Mouse (Mus musculus) embryonic facial prominence, embryonic 14.5 days (tissue): ENCODE measurements around the gene Ash1l. TPM values are rescaled to one million over a fixed set of nuclear protein-coding genes. Genes with fewer than 3 reads are reported as not detected.

Experiments
- ATAC-seq: fragments of 200-750 bp; cut with Nextera tagmentation; 2 replicates; pipeline ENCODE4 v1.8.0; 2017; ENCODE audit warnings: low read depth, moderate number of reproducible peaks, moderate TSS enrichment
- DNase-seq: peaks from one replicate; pipeline ENCODE4 v3.0.0-alpha.2; 2015; ENCODE audit warnings: low spot score
- H3K27ac ChIP-seq: fragments of 300-500 bp; sonication (generic); replicated peaks from 2 replicates; pipeline ENCODE4 v1.5.1; 2014; ENCODE audit warnings: low read depth, mild to moderate bottlenecking, low read length, moderate library complexity
- H3K27me3 ChIP-seq: fragments of 300-500 bp; sonication (generic); replicated peaks from 2 replicates; pipeline ENCODE4 v1.6.1; 2014; ENCODE audit warnings: low read length; ENCODE audit not compliant: control insufficient read depth, insufficient read depth
- H3K36me3 ChIP-seq: fragments of 300-500 bp; sonication (generic); 2 replicates; pipeline ENCODE4 v1.6.1; 2014; ENCODE audit warnings: low read length, mixed read lengths; ENCODE audit not compliant: control insufficient read depth, insufficient read depth
- H3K4me1 ChIP-seq: fragments of 300-500 bp; sonication (generic); 2 replicates; pipeline ENCODE4 v1.6.1; 2014; ENCODE audit warnings: antibody characterized with exemption, low read length; ENCODE audit not compliant: control insufficient read depth, insufficient read depth
- H3K4me2 ChIP-seq: fragments of 300-500 bp; sonication (generic); 2 replicates; pipeline ENCODE4 v1.6.1; 2014; ENCODE audit warnings: low read depth, mild to moderate bottlenecking, low read length, moderate library complexity, mixed read lengths
- H3K4me3 ChIP-seq: fragments of 300-500 bp; sonication (generic); 2 replicates; pipeline ENCODE4 v1.5.1; 2014; ENCODE audit warnings: low read depth, mild to moderate bottlenecking, low read length
- H3K9ac ChIP-seq: fragments of 300-500 bp; sonication (generic); 2 replicates; pipeline ENCODE4 v1.6.1; 2014; ENCODE audit warnings: low read depth, mild to moderate bottlenecking, low read length, moderate library complexity, mixed read lengths
- H3K9me3 ChIP-seq: fragments of 300-500 bp; sonication (generic); 2 replicates; pipeline ENCODE4 v1.6.1; 2016; ENCODE audit warnings: low read length; ENCODE audit not compliant: control insufficient read depth
- WGBS: fragments of 180-500 bp; shearing (Covaris S2); extraction: QIAGEN DNeasy Blood & Tissue Kit; methylation state at CpG from one replicate; pipeline ENCODE4 v1.1.7; 2014; 5-methylcytosine and 5-hydroxymethylcytosine counted together
- polyA plus RNA-seq: library from polyadenylated mRNA; unstranded; fragments of >200 nt; fragmentation: Nextera tagmentation; extraction: Ambion mirVana; gene quantifications from 2 replicates; pipeline ENCODE4 v1.2.1, GENCODE M21; 2014

Gene Ash1l
- polyA plus RNA-seq: 19.8 and 21.4 TPM in 2 replicates

DNA sequence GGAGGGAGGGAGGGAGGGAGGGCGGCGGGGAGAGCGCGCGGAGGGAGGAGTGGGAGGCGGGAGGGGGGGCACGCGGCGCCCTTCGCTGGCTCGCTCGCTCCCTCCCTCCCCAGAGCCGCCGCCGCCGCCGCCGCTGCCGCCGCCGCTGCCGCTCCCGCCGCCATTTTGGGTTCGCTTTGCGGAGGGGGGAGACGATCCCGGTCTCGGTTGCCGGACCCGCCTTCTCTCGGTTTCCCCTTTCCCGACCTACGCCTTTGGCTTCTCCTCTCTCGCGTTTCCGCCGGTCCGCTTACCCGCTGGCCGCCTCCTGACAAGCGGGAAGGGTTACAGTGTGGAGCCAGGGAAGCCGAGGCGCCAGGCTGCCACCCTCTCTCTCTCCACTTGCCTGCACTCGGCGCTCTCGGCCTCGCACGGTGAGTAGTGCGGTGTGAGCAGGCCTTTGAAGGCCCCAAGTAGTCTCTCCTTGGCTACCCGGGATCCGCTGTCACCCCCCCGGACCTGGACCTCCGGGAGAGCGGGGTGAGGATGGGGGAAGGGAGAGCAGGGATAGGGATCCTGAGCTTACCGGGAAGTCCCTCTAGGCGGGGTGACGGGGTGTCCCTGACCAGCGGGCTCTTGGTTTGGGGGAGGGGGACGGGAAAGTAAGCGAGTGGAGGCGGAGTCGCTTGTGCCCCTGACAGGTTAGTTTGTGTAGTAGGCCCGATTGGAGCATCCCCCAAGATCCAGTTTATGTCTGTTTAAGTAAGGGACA is at the start of gene Ash1l, which contains the start of gene Dap3:
Ash1l (plus strand) TSS at position 47 of the 751 bp plus-strand sequence.
Dap3 (minus strand) TSS at position 606 of the 751 bp plus-strand sequence.
- H3K27me3 ChIP-seq: no peaks in the 10 kb centered on the region
- peak within 1 kb of the TSS; percentile 83 for H3K4me2 ChIP-seq
- peak; percentile 82 for DNase-seq
- peaks cover 11% of the 10 kb centered on the region for H3K4me1 ChIP-seq
- WGBS: 0% methylated on average over 15 of the region's 64 CpGs
- peak within 1 kb of the TSS; percentile 82 for H3K4me3 ChIP-seq
- peak; percentile 84 for ATAC-seq
- H3K36me3 ChIP-seq: no peaks in the 10 kb centered on the region
- peak within 1 kb of the TSS; percentile 95 for H3K9ac ChIP-seq
- peak within 1 kb of the TSS; percentile 99 for H3K27ac ChIP-seq
- no peaks in the 10 kb centered on the region for H3K9me3 ChIP-seq

DNA sequence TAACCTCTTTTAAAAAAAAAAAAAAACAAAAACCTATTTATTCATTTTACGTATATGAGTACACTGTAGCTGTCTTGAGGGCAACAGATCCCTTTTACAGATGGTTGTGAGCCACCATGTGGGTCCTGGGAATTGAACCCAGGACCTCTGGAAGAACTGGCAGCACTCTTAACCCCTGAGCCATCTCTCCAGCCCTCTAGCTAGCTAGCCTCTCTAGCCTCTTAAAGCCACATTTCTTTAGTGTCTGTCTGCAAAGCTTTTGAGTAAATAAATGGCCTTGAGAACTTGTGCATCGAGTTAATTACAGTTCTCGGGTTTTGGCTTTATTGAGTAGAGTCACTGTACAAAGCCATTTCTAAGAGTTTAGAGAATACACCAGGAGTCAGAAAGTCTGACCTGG is 45.6 kb upstream of the Ash1l start:
- 88% methylated on average over 3 of the region's 3 CpGs for WGBS
- no peak overlapping the region for H3K4me3 ChIP-seq
- no peaks in the 10 kb centered on the region for H3K4me1 ChIP-seq
- H3K9ac ChIP-seq: no peak overlapping the region
- no peaks in the 10 kb centered on the region for H3K27me3 ChIP-seq
- H3K27ac ChIP-seq: no peak overlapping the region
- DNase-seq (no peak), ATAC-seq (no peak)
- H3K36me3 ChIP-seq: peaks cover 92% of the 10 kb centered on the region
- no peak overlapping the region for H3K4me2 ChIP-seq
- H3K9me3 ChIP-seq: no peaks in the 10 kb centered on the region

DNA sequence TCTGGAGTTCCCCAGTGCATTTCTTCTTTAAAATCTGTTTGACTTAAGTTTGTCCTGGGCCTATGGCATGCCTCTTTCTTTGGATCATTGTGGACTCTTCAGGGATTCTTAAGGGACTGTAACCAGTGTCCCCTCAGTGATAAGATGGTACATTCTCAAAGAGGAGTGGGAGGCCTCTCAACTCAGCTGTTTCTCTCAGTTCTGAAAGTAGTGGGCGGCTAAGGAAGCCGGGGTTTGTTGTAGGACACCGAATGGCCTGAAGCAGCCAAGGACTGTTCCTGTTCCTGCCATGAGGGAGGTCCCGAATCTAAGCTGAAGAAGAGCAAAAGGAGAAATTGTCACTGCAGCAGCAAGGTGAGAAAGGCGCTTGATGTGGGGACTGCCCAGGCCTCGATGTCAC is 45.2 kb upstream of the Ash1l start:
- DNase-seq (no peak), ATAC-seq (no peak)
- WGBS: 87% methylated on average over 6 of the region's 6 CpGs
- Histone ChIP-seq H3K4me1 (no peaks in the 10 kb centered on the region), H3K36me3 (peaks cover 96% of the 10 kb centered on the region), H3K9ac (no peak overlapping the region), H3K4me3 (no peak overlapping the region), H3K27me3 (no peaks in the 10 kb centered on the region), H3K9me3 (no peaks in the 10 kb centered on the region), H3K27ac (no peak overlapping the region), H3K4me2 (no peak overlapping the region)

DNA sequence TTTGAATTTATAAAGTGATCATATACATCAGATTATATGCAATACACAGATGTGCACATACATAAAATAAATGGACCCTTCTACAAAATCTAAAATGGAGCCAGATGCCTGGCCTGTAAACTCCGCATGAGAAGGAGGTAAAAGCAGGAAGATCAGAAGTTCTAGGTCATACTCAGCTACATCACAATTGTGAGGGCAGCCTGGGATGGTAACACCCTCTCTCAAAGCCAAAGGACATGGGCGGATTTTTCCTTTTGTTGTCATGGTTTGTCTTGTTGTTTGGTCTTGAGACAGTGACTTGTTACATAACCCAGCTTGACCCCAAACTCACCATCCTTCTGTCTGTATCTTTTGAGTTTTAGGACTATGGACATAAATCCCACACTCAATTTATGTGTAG is 44.7 kb upstream of the Ash1l start:
- Histone ChIP-seq H3K9me3 (no peaks in the 10 kb centered on the region), H3K27ac (no peak overlapping the region), H3K4me2 (no peak overlapping the region), H3K9ac (no peak overlapping the region), H3K36me3 (peaks cover 99% of the 10 kb centered on the region), H3K4me3 (no peak overlapping the region), H3K27me3 (no peaks in the 10 kb centered on the region), H3K4me1 (no peaks in the 10 kb centered on the region)
- ATAC-seq: no peak
- no peak for DNase-seq
- 93% methylated on average over 2 of the region's 2 CpGs for WGBS

DNA sequence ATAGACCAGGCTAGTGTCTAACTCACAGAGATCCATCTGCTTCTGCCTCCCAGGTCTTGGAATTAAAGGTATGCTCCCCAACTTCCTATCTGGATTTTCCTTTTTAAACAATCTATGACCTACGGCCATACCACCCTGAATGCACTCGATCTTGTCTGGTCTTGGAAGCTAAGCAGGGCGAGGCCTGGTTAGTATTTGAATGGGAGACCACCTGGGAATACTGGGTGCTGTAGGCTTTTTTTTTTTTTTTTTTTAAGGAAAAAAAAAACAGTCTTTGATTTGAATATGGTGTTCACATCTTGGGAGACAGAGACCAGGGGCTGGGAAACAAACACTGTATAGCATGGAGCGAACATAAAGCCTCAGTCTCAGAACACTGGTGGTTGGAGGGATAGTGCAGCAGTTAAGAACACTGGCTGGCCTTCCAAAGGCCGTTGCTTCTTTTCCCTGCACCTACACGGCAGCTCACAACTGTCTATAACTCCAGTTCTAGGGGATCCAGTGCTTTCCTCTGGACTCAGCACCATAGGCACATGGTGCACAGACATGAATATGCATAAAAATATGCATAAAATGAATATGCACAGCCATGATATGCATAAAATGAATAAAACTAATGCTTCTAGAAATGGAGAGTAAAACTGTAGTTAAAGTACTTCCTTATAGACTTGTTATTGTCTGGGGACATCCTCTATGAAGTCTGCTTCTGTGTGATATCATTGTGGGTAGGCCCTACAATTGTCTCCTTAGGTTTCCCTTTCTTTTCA is 43.8 kb upstream of the Ash1l start:
- Histone ChIP-seq H3K27me3 (no peaks in the 10 kb centered on the region), H3K9me3 (no peaks in the 10 kb centered on the region), H3K4me2 (no peak overlapping the region), H3K4me3 (no peak overlapping the region), H3K36me3 (peaks cover 100% of the 10 kb centered on the region), H3K9ac (no peak overlapping the region), H3K27ac (no peak overlapping the region), H3K4me1 (no peaks in the 10 kb centered on the region)
- WGBS: 89% methylated on average over 6 of the region's 6 CpGs
- no peak for DNase-seq
- no peak for ATAC-seq

DNA sequence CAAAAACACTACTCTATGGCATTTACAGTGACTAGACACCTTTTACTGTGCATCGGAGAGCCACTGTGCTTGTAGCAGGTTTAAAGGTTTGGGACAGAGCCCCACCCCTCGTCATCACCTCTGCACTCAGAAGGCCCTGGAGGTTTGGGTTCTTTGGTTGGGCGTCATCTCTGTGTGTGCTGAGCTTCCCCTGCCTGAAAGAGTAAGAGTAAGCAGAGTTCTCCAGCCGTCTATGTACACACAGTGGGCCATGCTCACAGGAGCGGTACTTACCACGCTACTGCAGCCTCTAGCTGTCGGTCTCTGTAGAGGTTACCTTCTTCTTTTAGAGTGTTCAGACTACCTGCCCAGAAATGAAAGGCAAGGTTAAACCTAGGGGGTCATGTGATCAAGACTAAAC is 37.8 kb upstream of the Ash1l start:
- no peaks in the 10 kb centered on the region for H3K9me3 ChIP-seq
- peak overlapping the region; percentile 73; the same call in 1 of the 2 replicates for H3K4me2 ChIP-seq
- 81% methylated on average over 7 of the region's 7 CpGs for WGBS
- H3K27ac ChIP-seq: no peak overlapping the region
- DNase-seq: no peak
- H3K9ac ChIP-seq: no peak overlapping the region
- H3K4me1 ChIP-seq: peaks cover 10% of the 10 kb centered on the region
- H3K36me3 ChIP-seq: peaks cover 51% of the 10 kb centered on the region
- no peaks in the 10 kb centered on the region for H3K27me3 ChIP-seq
- peak overlapping the region; percentile 61; the same call in 1 of the 2 replicates for H3K4me3 ChIP-seq
- ATAC-seq: no peak

DNA sequence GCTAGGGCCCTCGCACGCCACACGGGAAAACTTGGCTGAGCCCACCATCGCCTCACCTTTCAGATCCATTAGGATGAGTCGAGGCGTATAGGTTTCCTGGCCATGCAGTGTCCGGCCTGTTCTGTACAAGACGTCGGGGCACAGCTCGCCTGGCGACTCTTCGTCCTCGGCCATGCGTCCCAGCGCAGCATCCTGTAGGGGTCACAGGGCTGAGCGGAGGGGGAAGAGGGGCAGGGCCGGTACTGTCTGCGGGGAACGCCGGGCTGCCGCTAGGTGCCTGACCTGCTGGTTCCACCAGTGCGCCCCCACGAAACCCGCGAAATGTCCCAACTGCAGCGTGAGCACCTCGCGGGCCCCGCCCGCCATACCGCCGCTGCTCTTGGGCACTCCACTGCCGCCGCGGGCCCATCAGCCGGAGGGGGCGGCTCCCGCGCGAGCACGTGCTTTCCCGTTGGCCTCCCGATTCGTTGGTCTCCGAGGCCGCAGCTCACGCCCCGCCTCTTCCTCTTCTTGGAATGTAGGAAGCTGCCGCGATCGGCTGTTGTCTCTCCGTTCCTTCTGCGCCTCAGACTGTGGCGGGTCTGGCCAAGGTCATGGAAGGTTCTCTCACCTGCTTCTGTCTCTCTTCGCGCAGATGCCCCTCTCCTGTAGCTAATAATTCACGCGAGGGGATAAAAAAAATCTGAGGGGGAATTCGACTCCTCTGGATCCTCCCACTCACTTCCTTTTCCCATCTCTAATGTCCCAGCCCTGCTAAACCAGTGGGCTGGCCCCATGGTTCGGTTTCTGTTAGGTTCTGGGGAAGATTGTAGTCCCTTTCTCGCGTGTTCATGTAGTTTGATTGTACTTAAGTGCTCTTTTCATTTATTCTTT is 36.7 kb upstream of the Ash1l start, which contains the start of gene Msto1:
Msto1 (minus strand) TSS at position 489 of the 873 bp plus-strand sequence.
- H3K9ac ChIP-seq: peak within 1 kb of the TSS; percentile 72
- no peaks in the 10 kb centered on the region for H3K27me3 ChIP-seq
- peak within 1 kb of the TSS; percentile 81 for H3K27ac ChIP-seq
- WGBS: under 1% methylated on average over 49 of the region's 62 CpGs
- H3K9me3 ChIP-seq: no peaks in the 10 kb centered on the region
- ATAC-seq (peak; percentile 98), DNase-seq (peak; percentile 97)
- peak within 1 kb of the TSS; percentile 73 for H3K4me2 ChIP-seq
- peaks cover 39% of the 10 kb centered on the region for H3K36me3 ChIP-seq
- peak within 1 kb of the TSS; percentile 61 for H3K4me3 ChIP-seq
- peaks cover 10% of the 10 kb centered on the region for H3K4me1 ChIP-seq

DNA sequence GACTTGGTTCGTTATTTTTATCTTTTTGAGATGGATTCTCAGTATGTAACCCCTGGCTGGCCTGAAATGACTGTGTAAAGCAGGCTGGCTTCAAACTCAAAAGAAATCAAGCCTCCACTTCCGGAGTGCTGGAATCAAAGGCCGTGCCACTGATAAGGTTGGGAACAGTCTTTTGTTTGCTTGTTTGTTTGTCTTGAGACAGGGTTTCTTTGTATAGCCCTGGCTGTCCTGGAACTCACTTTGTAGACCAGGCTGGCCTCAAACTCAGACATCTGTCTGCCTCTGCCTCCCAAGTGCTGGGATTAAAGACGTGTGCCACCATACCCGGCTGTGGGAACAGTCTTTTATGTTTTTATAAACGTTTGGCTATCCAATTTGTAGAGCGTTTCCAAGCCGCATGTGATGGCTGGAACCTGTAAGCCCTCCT is 36.0 kb upstream of the Ash1l start:
- Histone ChIP-seq H3K27ac (peak overlapping the region; percentile 81), H3K9me3 (no peaks in the 10 kb centered on the region), H3K27me3 (no peaks in the 10 kb centered on the region), H3K4me1 (peaks cover 10% of the 10 kb centered on the region), H3K36me3 (peaks cover 33% of the 10 kb centered on the region), H3K9ac (peak overlapping the region; percentile 72), H3K4me2 (peak overlapping the region; percentile 73), H3K4me3 (peak overlapping the region; percentile 61)
- ATAC-seq (no peak), DNase-seq (no peak)
- 34% methylated on average over 8 of the region's 8 CpGs for WGBS
